Mouse (Mus musculus) ES-E14 (cell line): ENCODE results near the gene Phb2.

ENCODE experiments used
- CHD2 ChIP-seq: IDR thresholded peaks from 2 replicates; pipeline ENCODE4 v1.6.1; 2014; ENCODE audit warnings: mild to moderate bottlenecking, low read depth, low read length, inconsistent platforms
- HCFC1 ChIP-seq: IDR thresholded peaks from 2 replicates; pipeline ENCODE4 v1.6.1; 2012; ENCODE audit warnings: low read length, inconsistent platforms, borderline replicate concordance; ENCODE audit not compliant: insufficient read depth
- MAFK ChIP-seq: IDR thresholded peaks from 2 replicates; pipeline ENCODE4 v1.6.1; 2014; ENCODE audit warnings: mild to moderate bottlenecking, low read depth, low read length, inconsistent platforms; ENCODE audit not compliant: insufficient read depth
- ZC3H11A ChIP-seq: IDR thresholded peaks from 2 replicates; pipeline ENCODE4 v1.6.1; 2012; ENCODE audit warnings: low read depth, mild to moderate bottlenecking, inconsistent platforms, low read length, borderline replicate concordance

GRCm38 (mm10) chr6:124759259-124759658 is 47.1 kb downstream of the Phb2 start:
- no peak for TF ChIP-seq CHD2
- no peak for TF ChIP-seq MAFK
- peak; percentile 78 for TF ChIP-seq ZC3H11A
- TF ChIP-seq HCFC1, result peak; percentile 75; the same call in 1 of the 2 replicates
